Mouse (Mus musculus) fibroblast of lung, adult 2 months (primary cell): ENCODE measurements around the gene Tldc2.
A peak's percentile ranks its signal among the peaks of the same experiment; 100 is the strongest.

ENCODE experiments used
- DNase-seq: peaks from one replicate; pipeline ENCODE4 v3.0.0-alpha.2; 2011; ENCODE audit warnings: low read depth

Gene Tldc2

GRCm38 (mm10) chr2:157078059-157078792, 8.6 kb upstream of the Tldc2 start:
- DNase-seq = no peak

DNA sequence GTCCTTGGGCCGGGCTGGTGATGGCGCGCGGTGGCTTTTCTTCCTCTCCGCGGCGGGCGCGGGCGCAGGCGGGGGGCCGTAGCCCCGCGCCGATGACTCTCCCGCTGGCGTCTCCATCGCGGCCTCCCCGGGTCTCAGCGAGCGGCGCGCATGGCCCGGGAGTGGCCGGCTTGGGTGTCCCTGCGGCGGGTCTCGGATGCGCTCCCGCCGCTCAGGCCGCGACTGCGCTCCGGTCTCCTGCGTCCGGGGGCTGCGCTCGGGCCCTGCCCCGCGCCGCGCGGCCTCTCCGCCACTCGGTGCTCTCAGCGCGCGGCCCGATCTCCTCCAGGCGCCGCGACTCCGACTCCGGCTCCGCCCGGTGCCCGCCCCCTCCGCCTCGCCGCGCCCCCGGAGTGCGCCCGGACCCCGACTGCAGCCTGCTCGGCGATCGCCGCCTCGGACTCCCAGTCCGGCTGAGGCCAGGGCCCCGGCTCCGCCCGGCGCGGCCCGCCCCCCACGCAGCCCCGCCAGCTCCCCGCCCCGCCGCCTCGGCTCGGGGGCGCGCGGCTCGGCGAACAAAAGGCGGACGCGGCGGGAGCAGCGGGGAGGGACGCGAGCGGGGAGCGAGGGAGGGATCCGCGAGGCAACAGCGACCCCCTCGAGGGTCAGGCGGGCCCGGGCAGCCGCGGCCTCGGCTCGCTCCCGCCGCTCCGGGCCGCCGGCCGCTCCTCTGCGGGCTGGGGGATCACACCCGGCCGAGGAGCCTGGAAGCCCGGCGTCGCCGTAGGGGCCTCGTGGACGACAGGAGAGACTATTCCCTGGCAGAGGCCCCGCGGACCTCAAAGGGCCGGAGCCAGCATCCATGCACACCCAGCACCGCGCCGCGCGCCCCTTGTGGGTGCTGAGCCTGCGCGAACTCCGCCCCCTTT, 7.8 kb upstream of the Tldc2 start, which contains the start of gene Soga1:
Gene Soga1, minus strand, starts transcription at position 462 of the 908 bp plus-strand sequence.
- DNase-seq = no peak

GRCm38 (mm10) chr2:157079701-157080180, 7.1 kb upstream of the Tldc2 start:
- DNase-seq = no peak

DNA sequence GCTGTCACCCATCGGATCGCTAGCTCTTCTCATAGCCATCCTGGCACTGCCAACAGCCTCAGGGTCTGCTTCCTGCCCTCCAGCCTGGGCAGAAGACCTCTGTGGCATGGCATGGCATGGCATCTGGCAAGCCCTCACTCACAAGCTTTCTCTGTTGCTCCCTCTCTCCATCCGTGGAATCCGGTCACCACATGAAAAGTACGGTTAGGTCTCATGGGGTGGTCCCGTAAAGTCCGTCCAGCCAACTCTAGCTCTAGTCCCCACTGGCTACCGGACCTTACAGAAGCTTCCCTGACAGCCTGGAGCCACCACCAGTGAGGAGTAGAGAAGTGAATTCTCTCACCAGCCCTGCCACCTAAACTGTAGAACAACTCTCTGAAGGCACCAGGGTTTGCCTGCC, 5.5 kb upstream of the Tldc2 start:
- DNase-seq = no peak

- no peak for DNase-seq
Observed at GRCm38 (mm10) chr2:157081960-157082359, 4.9 kb upstream of the Tldc2 start.

GRCm38 (mm10) chr2:157084831-157085585, 1.8 kb upstream of the Tldc2 start:
- DNase-seq = no peak

DNA sequence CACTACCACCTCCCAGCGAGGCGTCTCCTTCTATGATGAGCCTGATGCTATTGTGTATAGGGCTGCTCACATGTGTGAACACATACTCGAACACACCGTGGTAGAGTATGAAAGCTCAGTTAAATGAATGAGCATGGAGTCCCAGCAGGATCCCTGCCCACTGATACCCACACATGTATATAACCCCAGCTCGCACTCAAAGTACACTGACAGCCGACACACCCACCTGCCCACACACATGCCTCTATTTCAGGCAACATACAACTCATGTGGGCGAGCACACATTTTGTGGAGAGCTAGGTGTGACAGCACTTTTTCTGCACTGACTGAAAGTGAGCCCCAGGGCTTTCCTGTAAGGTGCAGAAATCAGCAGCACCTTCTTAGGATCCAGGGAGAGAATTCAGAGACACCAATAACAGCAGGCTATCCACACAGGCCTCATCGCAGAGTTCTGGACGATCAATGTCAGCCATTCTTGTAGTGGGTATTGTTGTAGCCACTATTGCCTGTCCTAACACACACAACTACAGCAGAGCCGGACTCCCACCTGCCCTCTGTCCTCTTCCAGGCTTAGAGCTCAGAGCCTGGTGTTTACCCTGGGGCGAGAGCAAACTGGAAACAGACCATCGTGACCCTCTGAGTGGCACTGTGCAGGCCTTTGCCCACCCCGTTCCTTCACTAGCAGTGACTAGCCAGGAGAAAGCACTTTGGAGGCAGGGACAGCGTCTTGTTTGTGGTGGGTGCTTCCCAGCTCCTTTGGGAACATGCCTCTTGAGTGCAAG, 872 bp downstream of the Tldc2 start:
- no peak for DNase-seq

DNA sequence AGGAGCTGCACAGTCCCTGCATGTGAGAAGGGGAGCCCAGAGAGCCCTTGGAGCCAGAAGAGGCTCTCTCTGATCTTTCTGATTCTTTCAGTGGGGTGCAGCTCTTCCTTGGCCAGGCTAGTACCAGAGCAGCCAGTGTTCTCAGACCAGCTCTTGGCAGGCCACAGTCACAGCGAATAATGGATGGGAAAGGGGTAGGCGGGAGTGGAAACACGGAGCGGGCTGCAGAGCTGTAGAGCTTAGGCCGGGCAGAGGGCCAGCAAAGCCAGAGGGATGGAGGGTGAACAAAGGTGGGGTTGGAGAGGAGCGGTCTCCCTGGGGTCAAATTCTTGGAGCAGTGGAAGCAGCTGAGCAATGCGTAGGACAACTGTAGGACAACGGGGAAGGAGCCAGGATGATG, 5.2 kb downstream of the Tldc2 start:
- no peak for DNase-seq

DNA sequence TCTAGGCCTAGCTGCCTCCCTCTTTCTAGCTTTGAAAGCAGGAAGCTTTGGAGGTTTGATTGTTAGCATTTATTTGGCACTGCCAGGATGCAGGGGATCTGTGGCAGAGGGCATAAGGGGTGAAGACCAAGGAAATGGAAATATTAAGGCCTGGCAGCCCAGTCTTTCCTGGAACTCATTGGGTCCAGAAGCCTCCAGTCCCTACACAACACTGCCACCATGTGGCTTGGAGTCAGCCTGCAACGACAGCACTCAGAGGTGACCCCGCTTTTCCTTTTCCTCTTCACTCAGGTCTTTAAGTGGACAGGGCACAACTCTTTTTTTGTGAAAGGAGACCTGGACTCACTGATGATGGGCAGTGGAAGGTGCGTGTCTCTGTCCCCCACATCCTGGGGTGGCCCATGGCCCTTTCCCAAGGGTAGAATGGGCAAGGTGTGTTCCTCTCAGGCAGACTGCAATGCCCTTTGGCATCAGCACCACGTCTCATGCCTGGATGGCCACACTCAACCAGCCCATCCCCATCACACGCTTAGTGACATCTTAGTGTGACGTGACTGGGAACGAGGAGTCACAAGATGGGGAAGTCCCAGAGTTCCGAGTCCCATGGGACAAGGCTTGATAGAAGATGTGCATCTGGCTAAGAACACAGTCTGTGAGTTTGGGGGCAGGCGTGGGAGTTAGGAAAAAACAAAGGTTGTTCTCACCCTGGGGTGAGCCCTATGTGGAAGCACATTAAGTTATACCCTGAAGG, 8.3 kb downstream of the Tldc2 start:
- DNase-seq = no peak

DNA sequence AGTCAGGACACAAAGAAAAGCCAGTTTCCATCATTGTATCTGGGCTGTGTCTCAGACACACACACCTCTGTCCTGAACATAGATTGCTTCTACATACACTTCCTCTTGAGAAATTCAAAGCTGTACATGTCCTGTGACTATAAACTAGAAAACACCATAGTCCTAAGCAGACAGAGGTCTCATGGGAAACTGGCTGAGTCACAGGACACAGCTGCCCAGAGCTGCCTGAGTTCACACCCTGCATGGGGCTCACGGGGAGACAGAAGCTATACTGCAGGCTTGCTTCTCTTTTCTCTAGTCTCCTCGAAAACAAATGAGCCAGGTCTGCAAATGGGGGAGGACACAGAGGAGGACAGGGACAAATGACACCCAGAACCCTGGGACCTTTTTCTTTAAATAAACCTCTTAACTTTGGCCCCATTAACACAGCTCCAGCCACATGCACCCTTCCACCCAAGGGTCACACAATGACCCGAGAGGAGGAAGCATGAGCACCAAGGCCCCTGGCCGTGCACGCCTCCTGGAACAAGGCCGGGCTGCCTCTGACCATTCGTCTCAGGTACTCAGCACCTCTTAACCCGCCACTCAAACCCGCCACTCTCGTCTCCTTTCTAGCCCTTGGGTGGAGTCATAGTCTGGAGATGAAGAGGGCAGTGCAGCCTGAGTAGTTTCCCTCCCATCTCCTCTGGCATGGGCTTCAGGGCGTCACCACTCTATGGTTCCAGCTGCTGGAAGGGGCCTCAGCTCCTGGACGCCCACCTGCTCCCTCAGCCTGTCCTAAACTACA, 12.9 kb downstream of the Tldc2 start:
- DNase-seq = no peak

DNA sequence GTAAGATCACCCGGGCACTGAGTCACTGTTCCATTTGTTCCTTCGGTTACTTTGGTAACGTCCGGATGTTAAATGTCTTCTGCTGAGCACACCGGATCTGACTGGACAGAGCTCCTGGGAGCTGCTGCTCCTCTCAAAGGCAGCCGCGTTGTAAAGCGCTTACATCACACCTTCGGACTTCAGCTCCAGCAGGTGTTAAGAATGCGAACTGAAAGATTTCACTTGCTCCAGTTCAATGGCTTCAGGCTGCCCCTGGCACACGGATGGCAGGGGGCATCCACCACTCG, 13.4 kb downstream of the Tldc2 start:
- no peak for DNase-seq

DNA sequence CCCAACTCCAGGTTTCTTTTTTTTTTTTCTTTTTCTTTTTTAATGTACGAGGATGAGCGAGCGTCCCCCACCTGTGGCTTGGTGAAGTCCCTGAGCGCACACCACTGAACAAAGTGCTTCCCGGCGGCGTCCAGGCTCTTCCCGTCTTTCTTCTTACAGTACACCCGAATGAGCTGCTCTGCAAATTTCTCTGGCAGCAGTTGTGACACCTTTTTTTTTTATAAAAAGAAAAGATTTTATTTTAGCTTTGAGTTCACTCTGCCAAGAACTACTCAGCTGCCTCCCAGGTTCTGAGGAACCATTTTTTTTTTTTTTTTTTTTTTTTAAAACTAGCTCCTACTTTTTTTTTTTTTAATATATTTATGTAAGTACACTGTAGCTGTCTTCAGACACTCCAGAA, 14.8 kb downstream of the Tldc2 start:
- DNase-seq = no peak

DNA sequence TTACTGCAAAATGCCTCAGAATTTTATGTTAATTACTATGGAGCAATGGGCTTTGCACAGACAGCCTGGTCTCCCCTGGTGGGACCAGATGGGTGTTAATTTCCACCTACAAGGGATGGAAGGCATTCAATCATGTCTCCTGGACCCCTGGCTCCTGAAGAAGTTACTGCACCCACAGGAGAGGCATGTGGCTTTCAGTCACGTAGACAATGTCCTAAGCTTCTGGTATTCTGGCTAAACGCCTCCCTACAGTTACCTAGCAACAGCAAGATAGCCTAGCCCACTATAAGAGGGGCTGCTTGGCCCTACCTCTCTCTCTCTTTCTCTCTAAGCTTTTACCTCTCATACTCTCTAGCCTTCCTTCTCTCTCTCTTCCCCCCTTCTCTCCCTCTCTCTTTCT, 15.4 kb downstream of the Tldc2 start:
- DNase-seq = no peak

DNA sequence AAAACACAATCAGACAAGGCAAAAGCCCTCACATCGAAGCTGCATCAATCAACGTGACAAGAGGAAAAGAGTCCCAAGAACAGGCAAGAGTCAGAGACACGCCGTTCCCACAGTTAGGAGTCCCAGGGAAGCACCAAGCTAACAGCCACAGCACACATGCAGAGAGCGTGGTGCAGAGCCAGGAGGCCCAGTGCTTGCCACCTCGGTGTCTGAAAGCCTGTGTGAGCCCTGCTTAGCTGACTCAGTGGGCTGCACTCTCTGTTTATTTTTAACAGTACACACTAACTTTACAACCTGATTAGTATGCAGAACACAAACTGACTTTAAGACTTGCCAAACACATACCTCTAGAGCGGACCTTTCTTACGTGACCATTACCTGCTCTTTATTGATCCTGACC, 17.6 kb downstream of the Tldc2 start:
- no peak for DNase-seq

DNA sequence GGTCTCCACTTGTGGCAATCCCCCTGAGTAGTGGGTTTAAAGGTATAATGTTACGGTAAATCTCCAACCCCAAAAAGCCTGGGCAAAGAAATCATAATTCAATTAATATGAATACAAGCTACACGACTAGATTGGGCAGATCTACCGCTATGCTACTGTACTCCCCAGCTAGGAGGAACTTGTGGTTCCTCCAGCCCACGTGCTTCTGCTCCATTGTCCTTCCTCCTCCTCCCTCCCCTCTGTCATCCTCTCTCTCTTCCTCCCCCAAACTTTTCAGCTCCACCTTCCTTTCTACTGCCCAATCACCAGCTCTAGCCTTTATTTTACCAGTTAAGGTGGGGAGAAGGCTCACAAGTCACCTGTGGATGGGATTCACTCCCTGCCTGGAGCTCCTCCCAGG, 21.4 kb downstream of the Tldc2 start:
- no peak for DNase-seq

GRCm38 (mm10) chr2:157116964-157117363, 30.1 kb downstream of the Tldc2 start:
- DNase-seq = peak; percentile 23

DNA sequence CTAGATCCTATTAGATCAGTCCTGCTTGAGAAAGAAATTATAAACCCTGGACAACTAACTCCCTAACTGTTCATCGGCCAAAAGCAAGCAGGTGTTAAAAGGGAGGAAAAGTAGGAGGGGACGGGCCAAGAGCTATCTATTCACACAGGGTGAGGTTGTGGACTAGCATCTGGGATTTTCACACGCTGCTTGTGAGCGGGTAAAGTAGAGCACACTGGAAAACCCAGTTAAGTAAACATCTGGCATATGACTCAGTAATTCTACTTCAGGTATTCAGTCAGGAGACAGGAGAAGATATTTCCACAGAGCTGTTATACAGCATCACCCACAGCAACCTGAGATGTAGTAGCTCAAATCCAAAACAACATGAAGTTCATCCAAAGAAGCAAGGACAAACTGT, 31.7 kb downstream of the Tldc2 start:
- no peak for DNase-seq

GRCm38 (mm10) chr2:157119075-157119474, 32.2 kb downstream of the Tldc2 start:
- DNase-seq = no peak

- no peak for DNase-seq
Observed at GRCm38 (mm10) chr2:157121766-157122165, 34.9 kb downstream of the Tldc2 start.

DNA sequence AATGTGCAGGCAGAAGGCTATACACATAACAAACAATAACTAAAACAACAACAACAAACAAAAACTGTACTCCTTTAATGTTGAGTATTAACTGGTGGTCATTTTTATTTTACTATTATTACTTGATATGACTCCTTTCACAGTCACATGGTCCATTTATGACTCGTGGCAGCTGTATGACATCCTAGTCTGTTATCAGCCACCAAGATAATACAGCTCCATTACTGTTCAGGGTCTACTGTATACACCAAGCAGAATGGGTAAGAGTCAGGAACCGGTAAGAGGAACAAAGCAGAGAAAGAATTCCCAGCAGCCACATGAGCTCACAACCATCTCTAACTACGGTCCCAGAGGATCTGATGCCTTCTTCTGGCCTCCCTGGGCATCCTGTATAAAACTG, 38.4 kb downstream of the Tldc2 start:
- DNase-seq = no peak
